Mouse (Mus musculus) lung, embryonic 14.5 days (tissue): ENCODE results near the gene Wnk2. TPM values are rescaled to one million over a fixed set of nuclear protein-coding genes. Genes with fewer than 3 reads are reported as not detected.
A peak's percentile ranks its signal among the peaks of the same experiment; 100 is the strongest.

ENCODE experiments used
- ATAC-seq: fragments of 200-750 bp; cut with Nextera tagmentation; 2 replicates; pipeline ENCODE4 v1.8.0; 2017; ENCODE audit warnings: mild to moderate bottlenecking, moderate TSS enrichment, moderate library complexity; ENCODE audit not compliant: insufficient read depth
- DNase-seq: peaks from one replicate; pipeline ENCODE4 v3.0.0-alpha.2; 2015
- H3K27ac ChIP-seq: fragments of 300-500 bp; sonication (generic); 2 replicates; pipeline ENCODE4 v1.5.1; 2014; ENCODE audit warnings: low read depth, mild to moderate bottlenecking, moderate library complexity
- H3K27me3 ChIP-seq: fragments of 300-500 bp; sonication (generic); 2 replicates; pipeline ENCODE4 v1.6.1; 2014; ENCODE audit warnings: low read length, control low read depth; ENCODE audit not compliant: insufficient read depth
- H3K36me3 ChIP-seq: fragments of 300-500 bp; sonication (generic); 2 replicates; pipeline ENCODE4 v1.6.1; 2014; ENCODE audit warnings: control low read depth; ENCODE audit not compliant: insufficient read depth
- H3K4me1 ChIP-seq: fragments of 300-500 bp; sonication (generic); 2 replicates; pipeline ENCODE4 v1.6.1; 2014; ENCODE audit warnings: antibody characterized with exemption, control low read depth; ENCODE audit not compliant: insufficient read depth
- H3K4me2 ChIP-seq: fragments of 300-500 bp; sonication (generic); 2 replicates; pipeline ENCODE4 v1.6.1; 2014; ENCODE audit warnings: mild to moderate bottlenecking
- H3K4me3 ChIP-seq: fragments of 300-500 bp; sonication (generic); 2 replicates; pipeline ENCODE4 v1.5.1; 2014; ENCODE audit warnings: low read depth, low read length
- H3K9ac ChIP-seq: fragments of 300-500 bp; sonication (generic); 2 replicates; pipeline ENCODE4 v1.6.1; 2014
- H3K9me3 ChIP-seq: fragments of 300-500 bp; sonication (generic); 2 replicates; pipeline ENCODE4 v1.6.1; 2016; ENCODE audit warnings: low read depth, low read length, control low read depth
- CTCF ChIP-seq: IDR thresholded peaks from 2 replicates; pipeline ENCODE4 v1.5.1; 2016; ENCODE audit warnings: antibody characterized with exemption, low read depth
- WGBS: fragments of 180-500 bp; shearing (Covaris S2); extraction: QIAGEN DNeasy Blood & Tissue Kit; methylation state at CpG from one replicate; pipeline ENCODE4 v1.1.7; 2014; 5-methylcytosine and 5-hydroxymethylcytosine counted together
- polyA plus RNA-seq: library from polyadenylated mRNA; unstranded; fragments of >200 nt; fragmentation: Nextera tagmentation; extraction: Ambion mirVana; gene quantifications from 2 replicates; pipeline ENCODE4 v1.2.1, GENCODE M21; 2014

Wnk2 gene
- polyA plus RNA-seq, 1 experiment from 2014 or later: 1.8 TPM

DNA sequence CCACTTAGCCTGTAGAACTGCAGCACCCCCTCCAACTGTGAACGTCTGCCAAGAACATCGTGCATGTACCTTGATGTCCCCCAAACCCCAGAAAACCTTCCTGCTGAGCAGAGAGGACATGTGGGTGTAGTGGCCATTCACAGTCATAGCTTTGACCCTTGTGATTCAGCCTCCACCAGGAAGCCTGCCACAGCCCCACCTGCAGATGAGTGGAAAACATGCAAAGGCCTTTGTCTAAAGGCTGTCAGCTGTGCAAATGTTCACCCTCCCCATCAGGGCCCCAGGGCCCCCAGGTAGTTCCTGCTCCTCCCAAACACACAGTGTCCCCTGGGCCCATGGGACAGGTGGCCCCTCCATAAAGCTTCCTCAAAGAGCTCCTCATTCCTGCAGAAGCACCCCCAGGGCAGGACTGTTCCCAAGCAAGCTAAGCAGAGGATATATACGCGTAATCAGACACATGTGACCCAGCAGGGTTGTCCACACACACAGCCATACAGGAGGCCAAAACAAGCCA is 16.4 kb downstream of the Wnk2 start:
- DNase-seq (no peak), ATAC-seq (no peak)
- H3K9ac ChIP-seq: no peak overlapping the region
- peak overlapping the region; percentile 51; the same call in 1 of the 2 replicates for H3K27ac ChIP-seq
- H3K4me2 ChIP-seq: no peak overlapping the region
- no peaks in the 10 kb centered on the region for H3K9me3 ChIP-seq
- no peak for TF ChIP-seq CTCF
- H3K4me1 ChIP-seq: peaks cover 3% of the 10 kb centered on the region; the same call in 1 of the 2 replicates
- H3K27me3 ChIP-seq: no peaks in the 10 kb centered on the region
- WGBS: 70% methylated on average over 4 of the region's 4 CpGs
- H3K4me3 ChIP-seq: no peak overlapping the region
- H3K36me3 ChIP-seq: no peaks in the 10 kb centered on the region

- DNase-seq (peak; percentile 50), ATAC-seq (peak; percentile 28; the same call in 1 of the 2 replicates)
These were observed 18.0 kb downstream of the Wnk2 start for GRCm38 (mm10) chr13:49129845-49130244.

GRCm38 (mm10) chr13:49129154-49129553 is 18.7 kb downstream of the Wnk2 start:
- DNase-seq: no peak
- 84% methylated on average over 1 of the region's 1 CpGs for WGBS
- no peak for TF ChIP-seq CTCF
- Histone ChIP-seq H3K27me3 (no peaks in the 10 kb centered on the region), H3K27ac (no peak overlapping the region), H3K36me3 (no peaks in the 10 kb centered on the region), H3K9me3 (no peaks in the 10 kb centered on the region), H3K9ac (no peak overlapping the region), H3K4me3 (no peak overlapping the region), H3K4me1 (peaks cover 3% of the 10 kb centered on the region; the same call in 1 of the 2 replicates), H3K4me2 (no peak overlapping the region)
- ATAC-seq: no peak

More at GRCm38 (mm10) chr13:49129845-49130244, 18.0 kb downstream of the Wnk2 start:
- no peaks in the 10 kb centered on the region for H3K27me3 ChIP-seq
- H3K9me3 ChIP-seq: no peaks in the 10 kb centered on the region
- H3K27ac ChIP-seq: no peak overlapping the region
- WGBS: 15% methylated on average over 4 of the region's 4 CpGs
- H3K4me3 ChIP-seq: no peak overlapping the region
- no peak overlapping the region for H3K9ac ChIP-seq
- H3K4me1 ChIP-seq: peaks cover 3% of the 10 kb centered on the region; the same call in 1 of the 2 replicates
- H3K4me2 ChIP-seq: no peak overlapping the region
- no peaks in the 10 kb centered on the region for H3K36me3 ChIP-seq
- TF ChIP-seq CTCF: no peak

DNA sequence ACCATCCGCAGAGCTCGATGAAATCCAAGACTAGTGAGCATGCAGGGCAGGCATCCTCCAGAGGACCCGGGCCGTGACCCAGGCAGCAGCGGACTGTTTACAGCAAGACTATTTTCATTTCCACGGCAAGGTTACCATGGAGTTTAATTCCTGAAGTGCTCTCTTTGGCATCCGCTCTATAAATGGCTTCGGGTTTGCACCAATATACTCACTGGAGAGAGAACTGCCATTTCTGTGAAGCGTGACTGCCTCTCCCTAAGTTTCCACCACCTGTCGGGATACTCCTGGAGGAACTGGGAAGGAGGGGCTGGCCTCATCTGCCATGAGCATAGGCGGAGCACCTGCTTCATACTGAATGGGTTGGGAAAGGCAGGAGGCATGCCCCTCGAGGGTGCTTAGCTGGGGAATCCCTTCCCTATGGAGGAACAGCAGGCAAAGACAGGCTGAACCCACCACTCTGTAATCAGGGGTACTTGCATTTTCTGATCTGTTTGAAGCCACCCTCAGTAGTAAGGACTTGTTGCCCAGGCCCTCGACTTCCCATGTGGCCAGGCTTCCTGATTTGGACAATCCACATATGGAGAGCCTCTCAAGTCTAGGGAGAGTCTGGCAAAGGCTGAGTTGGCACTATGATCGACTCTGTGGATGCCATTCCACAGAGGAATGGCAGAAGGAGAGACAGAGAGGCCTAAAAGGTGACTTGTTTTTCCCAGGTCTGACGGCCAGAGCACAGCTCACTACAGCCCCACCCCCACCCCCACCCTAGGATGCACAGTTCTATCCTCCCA is 19.8 kb downstream of the Wnk2 start:
- H3K4me1 ChIP-seq: peaks cover 3% of the 10 kb centered on the region; the same call in 1 of the 2 replicates
- DNase-seq (peak; percentile 16), ATAC-seq (no peak)
- H3K9me3 ChIP-seq: no peaks in the 10 kb centered on the region
- no peaks in the 10 kb centered on the region for H3K36me3 ChIP-seq
- H3K9ac ChIP-seq: no peak overlapping the region
- no peak overlapping the region for H3K4me3 ChIP-seq
- TF ChIP-seq CTCF: no peak
- no peak overlapping the region for H3K27ac ChIP-seq
- no peaks in the 10 kb centered on the region for H3K27me3 ChIP-seq
- 41% methylated on average over 15 of the region's 15 CpGs for WGBS
- no peak overlapping the region for H3K4me2 ChIP-seq

- Histone ChIP-seq H3K4me1 (no peaks in the 10 kb centered on the region), H3K4me3 (no peak overlapping the region), H3K36me3 (no peaks in the 10 kb centered on the region), H3K9ac (no peak overlapping the region), H3K9me3 (no peaks in the 10 kb centered on the region), H3K27ac (no peak overlapping the region), H3K27me3 (no peaks in the 10 kb centered on the region), H3K4me2 (no peak overlapping the region)
- DNase-seq: no peak
- WGBS: 77% methylated on average over 4 of the region's 4 CpGs
- no peak for TF ChIP-seq CTCF
- ATAC-seq: no peak
These were observed 25.7 kb downstream of the Wnk2 start for GRCm38 (mm10) chr13:49122106-49122505.

DNA sequence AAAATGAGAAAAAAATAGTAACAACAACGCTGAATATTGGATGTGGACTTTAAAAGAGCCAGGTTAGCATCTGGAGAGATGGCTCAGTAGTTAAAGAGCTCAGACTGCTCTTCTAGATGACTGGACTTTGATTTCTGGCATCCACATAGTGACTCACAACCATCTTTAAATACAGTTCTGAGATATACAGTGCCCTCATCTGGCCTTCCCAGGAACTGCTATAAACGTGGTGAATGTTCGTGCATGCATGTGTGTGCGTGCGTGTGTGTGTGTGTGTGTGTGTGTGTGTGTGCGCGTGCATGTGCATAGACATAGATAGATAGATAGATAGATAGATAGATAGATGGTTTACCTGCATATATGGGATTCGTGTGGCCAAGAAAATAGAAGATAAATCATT is 30.3 kb downstream of the Wnk2 start:
- Histone ChIP-seq H3K27me3 (no peaks in the 10 kb centered on the region), H3K4me2 (no peak overlapping the region), H3K4me1 (no peaks in the 10 kb centered on the region), H3K27ac (no peak overlapping the region), H3K9ac (no peak overlapping the region), H3K36me3 (no peaks in the 10 kb centered on the region), H3K9me3 (no peaks in the 10 kb centered on the region), H3K4me3 (no peak overlapping the region)
- ATAC-seq (no peak), DNase-seq (no peak)
- 86% methylated on average over 8 of the region's 8 CpGs for WGBS
- peak; percentile 20; the same call in 1 of the 2 replicates for TF ChIP-seq CTCF

DNA sequence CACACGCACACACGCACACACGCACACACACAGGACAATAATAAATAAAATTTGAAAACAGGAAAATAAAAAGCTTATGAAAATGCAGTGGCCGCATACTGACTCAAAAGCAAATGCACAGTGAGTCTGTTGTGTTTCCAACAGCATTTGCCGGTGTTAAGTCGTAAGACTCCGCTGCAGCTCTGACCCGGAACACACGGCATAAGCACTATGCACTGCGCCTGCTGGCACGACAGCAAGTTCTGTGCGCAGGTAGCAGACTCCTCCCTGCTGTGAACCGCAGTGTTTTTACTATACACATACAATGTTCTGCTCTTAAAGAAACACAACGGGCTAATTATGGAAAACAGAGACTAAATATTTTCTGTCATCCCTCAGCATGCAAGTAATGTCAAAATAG is 32.9 kb downstream of the Wnk2 start:
- WGBS: 86% methylated on average over 14 of the region's 14 CpGs
- Histone ChIP-seq H3K27me3 (no peaks in the 10 kb centered on the region), H3K9ac (no peak overlapping the region), H3K27ac (no peak overlapping the region), H3K4me3 (no peak overlapping the region), H3K4me2 (no peak overlapping the region), H3K36me3 (no peaks in the 10 kb centered on the region), H3K9me3 (no peaks in the 10 kb centered on the region), H3K4me1 (no peaks in the 10 kb centered on the region)
- ATAC-seq: no peak
- no peak for DNase-seq
- TF ChIP-seq CTCF: no peak
